Mouse (Mus musculus) C2C12 (cell line): ENCODE measurements at regions not wholly inside any gene's neighbourhood (a gene's known extent, or its start where the extent isn't known, plus 50 kb on each side); places are given as distances from the start of the nearest gene placed in this dataset.

ENCODE experiments used
- H3K27me3 ChIP-seq: one replicate; pipeline ENCODE4 v1.6.1; 2011; ENCODE audit not compliant: control insufficient read depth, insufficient read depth, insufficient read length
- H3K36me3 ChIP-seq: one replicate; pipeline ENCODE4 v1.6.1; 2011; ENCODE audit not compliant: control insufficient read depth, insufficient read depth
- H3K4me3 ChIP-seq: one replicate; pipeline ENCODE4 v1.5.1; 2011; ENCODE audit warnings: mild to moderate bottlenecking, control low read depth; ENCODE audit not compliant: poor library complexity, insufficient read depth, severe bottlenecking
- H3K79me2 ChIP-seq: one replicate; pipeline ENCODE4 v1.6.1; 2011; ENCODE audit not compliant: control insufficient read depth, insufficient read depth
- H3K79me3 ChIP-seq: one replicate; pipeline ENCODE4 v1.6.1; 2011; ENCODE audit warnings: low read depth, control low read depth
- H3ac ChIP-seq: one replicate; pipeline ENCODE3; 2011; ENCODE audit warnings: low read depth; ENCODE audit not compliant: control insufficient read depth, insufficient read length
- CEBPB ChIP-seq: IDR thresholded peaks from one replicate; pipeline ENCODE4 v1.6.1; 2011; ENCODE audit warnings: low read depth, mild to moderate bottlenecking, control low read depth, moderate library complexity
- CTCF ChIP-seq: IDR thresholded peaks from one replicate; pipeline ENCODE4 v1.5.1; 2011; ENCODE audit not compliant: control insufficient read depth, insufficient read depth, insufficient read length
- FOSL1 ChIP-seq: IDR thresholded peaks from one replicate; pipeline ENCODE4 v1.8.0; 2011; ENCODE audit warnings: mild to moderate bottlenecking, low read length; ENCODE audit not compliant: poor library complexity, insufficient read depth, severe bottlenecking
- MAX ChIP-seq: IDR thresholded peaks from one replicate; pipeline ENCODE4 v1.6.1; 2011; ENCODE audit warnings: mild to moderate bottlenecking, control low read depth
- MYOD1 ChIP-seq: IDR thresholded peaks from one replicate; pipeline ENCODE4 v1.6.1; 2011; ENCODE audit warnings: low read depth; ENCODE audit not compliant: control insufficient read depth, insufficient read length
- MYOG ChIP-seq: IDR thresholded peaks from one replicate; pipeline ENCODE4 v1.6.1; 2011; ENCODE audit not compliant: control insufficient read depth, insufficient read length; ENCODE audit errors: extremely low read depth
- USF1 ChIP-seq: IDR thresholded peaks from one replicate; pipeline ENCODE4 v1.6.1; 2011; ENCODE audit warnings: low read depth, mild to moderate bottlenecking, control low read depth, moderate library complexity

GRCm38 (mm10) chr16:93116111-93116969, 290.4 kb upstream of the Runx1 start:
- H3ac ChIP-seq, result no peak overlapping the region
- no peaks in the 10 kb centered on the region for H3K79me3 ChIP-seq
- no peaks in the 10 kb centered on the region for H3K36me3 ChIP-seq
- TF ChIP-seq FOSL1, result no peak
- TF ChIP-seq CTCF, result no peak
- no peak for TF ChIP-seq CEBPB
- TF ChIP-seq MAX, result no peak
- TF ChIP-seq MYOD1, result no peak
- TF ChIP-seq MYOG, result no peak
- TF ChIP-seq USF1, result no peak
- no peaks in the 10 kb centered on the region for H3K79me2 ChIP-seq
- no peaks in the 10 kb centered on the region for H3K27me3 ChIP-seq
- H3K4me3 ChIP-seq, result no peak overlapping the region

- Histone ChIP-seq H3K4me3 (no peak overlapping the region), H3K79me2 (no peaks in the 10 kb centered on the region), H3K79me3 (no peaks in the 10 kb centered on the region), H3ac (no peak overlapping the region), H3K36me3 (no peaks in the 10 kb centered on the region), H3K27me3 (no peaks in the 10 kb centered on the region)
- TF ChIP-seq MYOG (no peak), MAX (no peak), CEBPB (no peak), CTCF (no peak)
These were observed 285.0 kb upstream of the Runx1 start for GRCm38 (mm10) chr16:93110912-93111311.

GRCm38 (mm10) chr16:93110451-93110850, 284.5 kb upstream of the Runx1 start:
- H3K27me3 ChIP-seq, result no peaks in the 10 kb centered on the region
- no peak for TF ChIP-seq CEBPB
- TF ChIP-seq USF1, result no peak
- no peak for TF ChIP-seq MYOD1
- TF ChIP-seq MAX, result no peak
- no peak for TF ChIP-seq CTCF
- no peak for TF ChIP-seq MYOG
- no peak for TF ChIP-seq FOSL1
- no peaks in the 10 kb centered on the region for H3K36me3 ChIP-seq
- no peaks in the 10 kb centered on the region for H3K79me3 ChIP-seq
- no peak overlapping the region for H3ac ChIP-seq
- H3K79me2 ChIP-seq, result no peaks in the 10 kb centered on the region
- H3K4me3 ChIP-seq, result no peak overlapping the region

GRCm38 (mm10) chr16:93109683-93110407, 283.9 kb upstream of the Runx1 start:
- no peaks in the 10 kb centered on the region for H3K79me2 ChIP-seq
- no peaks in the 10 kb centered on the region for H3K36me3 ChIP-seq
- H3K27me3 ChIP-seq, result no peaks in the 10 kb centered on the region
- no peak overlapping the region for H3K4me3 ChIP-seq
- peak; percentile 32 for TF ChIP-seq FOSL1
- no peak for TF ChIP-seq CEBPB
- no peak overlapping the region for H3ac ChIP-seq
- H3K79me3 ChIP-seq, result no peaks in the 10 kb centered on the region

- no peak overlapping the region for H3ac ChIP-seq
These were observed 281.5 kb upstream of the Runx1 start for GRCm38 (mm10) chr16:93107524-93107845.

More at GRCm38 (mm10) chr16:93107524-93107845, 281.5 kb upstream of the Runx1 start:
- Histone ChIP-seq H3K79me2 (no peaks in the 10 kb centered on the region), H3K79me3 (no peaks in the 10 kb centered on the region), H3K27me3 (no peaks in the 10 kb centered on the region), H3K36me3 (no peaks in the 10 kb centered on the region), H3K4me3 (no peak overlapping the region)
- TF ChIP-seq FOSL1 (no peak), USF1 (no peak), CTCF (peak; percentile 25), MYOD1 (no peak)
